Mouse (Mus musculus) embryonic facial prominence, embryonic 15.5 days (tissue): ENCODE measurements at regions not wholly inside any gene's neighbourhood (a gene's known extent, or its start where the extent isn't known, plus 50 kb on each side); places are given as distances from the start of the nearest gene placed in this dataset.

ENCODE experiments used
- ATAC-seq: fragments of 200-750 bp; cut with Nextera tagmentation; 2 replicates; pipeline ENCODE4 v1.8.0; 2017; ENCODE audit warnings: low read depth, moderate TSS enrichment; ENCODE audit not compliant: insufficient number of reproducible peaks, low FRiP score, low TSS enrichment
- H3K27ac ChIP-seq: fragments of 300-500 bp; sonication (generic); replicated peaks from 2 replicates; pipeline ENCODE4 v1.5.1; 2015; ENCODE audit warnings: mild to moderate bottlenecking, inconsistent platforms
- H3K27me3 ChIP-seq: fragments of 300-500 bp; sonication (generic); 2 replicates; pipeline ENCODE4 v1.6.1; 2015; ENCODE audit warnings: inconsistent platforms
- H3K36me3 ChIP-seq: fragments of 300-500 bp; sonication (generic); 2 replicates; pipeline ENCODE4 v1.6.1; 2015; ENCODE audit warnings: mild to moderate bottlenecking, inconsistent platforms
- H3K4me1 ChIP-seq: fragments of 300-500 bp; sonication (generic); 2 replicates; pipeline ENCODE4 v1.6.1; 2015; ENCODE audit warnings: inconsistent platforms
- H3K4me2 ChIP-seq: fragments of 300-500 bp; sonication (generic); replicated peaks from 2 replicates; pipeline ENCODE4 v1.6.1; 2015; ENCODE audit warnings: mild to moderate bottlenecking, inconsistent platforms
- H3K4me3 ChIP-seq: fragments of 300-500 bp; sonication (generic); replicated peaks from 2 replicates; pipeline ENCODE4 v1.5.1; 2015; ENCODE audit warnings: mild to moderate bottlenecking, inconsistent platforms
- H3K9ac ChIP-seq: fragments of 300-500 bp; sonication (generic); 2 replicates; pipeline ENCODE4 v1.6.1; 2015; ENCODE audit warnings: inconsistent platforms
- H3K9me3 ChIP-seq: fragments of 300-500 bp; sonication (generic); replicated peaks from 2 replicates; pipeline ENCODE4 v1.6.1; 2016; ENCODE audit warnings: inconsistent platforms
- WGBS: fragments of 180-500 bp; shearing (Covaris S2); methylation state at CpG from one replicate; pipeline ENCODE4 v1.1.7; 2015; 5-methylcytosine and 5-hydroxymethylcytosine counted together

GRCm38 (mm10) chr9:49969429-49969828 is 170.7 kb upstream of the Ncam1 start:
- WGBS: 73% methylated on average over 6 of the region's 6 CpGs
- Histone ChIP-seq H3K27me3 (no peaks in the 10 kb centered on the region), H3K9me3 (no peaks in the 10 kb centered on the region), H3K9ac (no peak overlapping the region), H3K4me1 (no peaks in the 10 kb centered on the region), H3K36me3 (no peaks in the 10 kb centered on the region), H3K27ac (no peak overlapping the region), H3K4me3 (no peak overlapping the region), H3K4me2 (no peak overlapping the region)
- ATAC-seq: no peak

GRCm38 (mm10) chr9:49964666-49965065 is 165.9 kb upstream of the Ncam1 start:
- 0 out of 2 replicates have a peak, but pooled peaks cover 4% of the 10 kb centered on the region for H3K4me1 ChIP-seq
- no peaks in the 10 kb centered on the region for H3K9me3 ChIP-seq
- no peak overlapping the region for H3K4me3 ChIP-seq
- no peaks in the 10 kb centered on the region for H3K27me3 ChIP-seq
- WGBS: 68% methylated on average over 4 of the region's 4 CpGs
- no peak overlapping the region for H3K4me2 ChIP-seq
- no peak overlapping the region for H3K27ac ChIP-seq
- no peaks in the 10 kb centered on the region for H3K36me3 ChIP-seq
- no peak overlapping the region for H3K9ac ChIP-seq
- no peak for ATAC-seq

- Histone ChIP-seq H3K4me3 (no peak overlapping the region), H3K27ac (no peak overlapping the region), H3K27me3 (no peaks in the 10 kb centered on the region), H3K9me3 (no peaks in the 10 kb centered on the region), H3K36me3 (no peaks in the 10 kb centered on the region), H3K4me2 (no peak overlapping the region), H3K4me1 (peaks cover 12% of the 10 kb centered on the region; the same call in 1 of the 2 replicates), H3K9ac (no peak overlapping the region)
- 50% methylated on average over 8 of the region's 8 CpGs for WGBS
- peak; percentile 70; the same call in 1 of the 2 replicates for ATAC-seq
Measured at GRCm38 (mm10) chr9:49962561-49963071, 163.9 kb upstream of the Ncam1 start.

GRCm38 (mm10) chr9:49961965-49962364 is 163.2 kb upstream of the Ncam1 start:
- no peaks in the 10 kb centered on the region for H3K27me3 ChIP-seq
- H3K4me2 ChIP-seq: no peak overlapping the region
- H3K4me1 ChIP-seq: peaks cover 12% of the 10 kb centered on the region; the same call in 1 of the 2 replicates
- H3K36me3 ChIP-seq: no peaks in the 10 kb centered on the region
- 52% methylated on average over 3 of the region's 3 CpGs for whole genome bisulfite sequencing
- no peak for ATAC-seq
- H3K9ac ChIP-seq: no peak overlapping the region
- no peaks in the 10 kb centered on the region for H3K9me3 ChIP-seq
- H3K4me3 ChIP-seq: no peak overlapping the region
- no peak overlapping the region for H3K27ac ChIP-seq

- 91% methylated on average over 5 of the region's 5 CpGs for WGBS
- H3K9ac ChIP-seq: no peak overlapping the region
- no peak overlapping the region for H3K27ac ChIP-seq
- H3K4me3 ChIP-seq: no peak overlapping the region
- peaks cover 12% of the 10 kb centered on the region; the same call in 1 of the 2 replicates for H3K4me1 ChIP-seq
- no peak for ATAC-seq
- no peaks in the 10 kb centered on the region for H3K9me3 ChIP-seq
- no peak overlapping the region for H3K4me2 ChIP-seq
- H3K36me3 ChIP-seq: no peaks in the 10 kb centered on the region
- no peaks in the 10 kb centered on the region for H3K27me3 ChIP-seq
Measured at GRCm38 (mm10) chr9:49961329-49961728, 162.6 kb upstream of the Ncam1 start.

- H3K27me3 ChIP-seq: no peaks in the 10 kb centered on the region
- no peak overlapping the region for H3K4me3 ChIP-seq
- H3K4me2 ChIP-seq: no peak overlapping the region
- H3K9me3 ChIP-seq: no peaks in the 10 kb centered on the region
- H3K4me1 ChIP-seq: peaks cover 12% of the 10 kb centered on the region; the same call in 1 of the 2 replicates
- no peak overlapping the region for H3K9ac ChIP-seq
- 41% methylated on average over 10 of the region's 10 CpGs for WGBS
- no peak overlapping the region for H3K27ac ChIP-seq
- no peaks in the 10 kb centered on the region for H3K36me3 ChIP-seq
- no peak for ATAC-seq
Measured at GRCm38 (mm10) chr9:49959987-49960386, 161.3 kb upstream of the Ncam1 start.

GRCm38 (mm10) chr9:49958890-49959289 is 160.2 kb upstream of the Ncam1 start:
- Histone ChIP-seq H3K36me3 (no peaks in the 10 kb centered on the region), H3K27ac (no peak overlapping the region), H3K4me3 (no peak overlapping the region), H3K9ac (no peak overlapping the region), H3K4me2 (no peak overlapping the region), H3K9me3 (no peaks in the 10 kb centered on the region), H3K4me1 (peaks cover 12% of the 10 kb centered on the region; the same call in 1 of the 2 replicates), H3K27me3 (no peaks in the 10 kb centered on the region)
- 65% methylated on average over 3 of the region's 3 CpGs for WGBS
- 0 out of 2 replicates have a peak, but pooled peaks have one; percentile 21 for ATAC-seq

GRCm38 (mm10) chr9:49954601-49955000 is 155.9 kb upstream of the Ncam1 start:
- Histone ChIP-seq H3K36me3 (no peaks in the 10 kb centered on the region), H3K4me1 (peaks cover 8% of the 10 kb centered on the region; the same call in 1 of the 2 replicates), H3K27ac (no peak overlapping the region), H3K27me3 (no peaks in the 10 kb centered on the region), H3K4me3 (no peak overlapping the region), H3K9ac (no peak overlapping the region), H3K4me2 (no peak overlapping the region), H3K9me3 (no peaks in the 10 kb centered on the region)
- no peak for ATAC-seq
- WGBS: 58% methylated on average over 3 of the region's 3 CpGs

- ATAC-seq: no peak
- Histone ChIP-seq H3K9ac (no peak overlapping the region), H3K36me3 (no peaks in the 10 kb centered on the region), H3K27ac (no peak overlapping the region), H3K27me3 (no peaks in the 10 kb centered on the region), H3K4me2 (no peak overlapping the region), H3K4me1 (no peaks in the 10 kb centered on the region), H3K4me3 (no peak overlapping the region), H3K9me3 (no peaks in the 10 kb centered on the region)
- 74% methylated on average over 5 of the region's 5 CpGs for WGBS
Measured at GRCm38 (mm10) chr9:49950321-49950720, 151.6 kb upstream of the Ncam1 start.

GRCm38 (mm10) chr9:49948546-49948945 is 149.8 kb upstream of the Ncam1 start:
- Histone ChIP-seq H3K27ac (no peak overlapping the region), H3K27me3 (no peaks in the 10 kb centered on the region), H3K36me3 (no peaks in the 10 kb centered on the region), H3K9ac (no peak overlapping the region), H3K4me2 (no peak overlapping the region), H3K4me3 (no peak overlapping the region), H3K4me1 (no peaks in the 10 kb centered on the region), H3K9me3 (no peaks in the 10 kb centered on the region)
- ATAC-seq: no peak
- WGBS: 83% methylated on average over 4 of the region's 4 CpGs

GRCm38 (mm10) chr9:49946857-49947256 is 148.1 kb upstream of the Ncam1 start:
- no peaks in the 10 kb centered on the region for H3K9me3 ChIP-seq
- no peak overlapping the region for H3K27ac ChIP-seq
- no peak overlapping the region for H3K4me3 ChIP-seq
- H3K4me2 ChIP-seq: no peak overlapping the region
- H3K4me1 ChIP-seq: no peaks in the 10 kb centered on the region
- 62% methylated on average over 2 of the region's 2 CpGs for WGBS
- H3K27me3 ChIP-seq: no peaks in the 10 kb centered on the region
- ATAC-seq: no peak
- no peak overlapping the region for H3K9ac ChIP-seq
- no peaks in the 10 kb centered on the region for H3K36me3 ChIP-seq
